Mouse (Mus musculus) ovary, adult 10 weeks (tissue): Measurements from ENCODE around the gene Tsen15. TPM values are rescaled to one million over a fixed set of nuclear protein-coding genes. Genes with fewer than 3 reads are reported as not detected.

ENCODE experiments used
- polyA plus RNA-seq: library from polyadenylated mRNA; stranded (reverse); fragments of 350-450 nt; fragmentation: Illumina TruSeq; extraction: RNeasy Lipid Tissue Mini Kit (QIAGEN cat#74804); gene quantifications from one replicate; pipeline ENCODE4 v1.2.3, GENCODE M21; 2014

The Tsen15 gene
- polyA plus RNA-seq = 42.3 TPM

GRCm38 (mm10) chr1:152386188-152386835, at the start of gene Tsen15:
TSS of gene Tsen15 (minus strand) at chr1:152386688.

GRCm38 (mm10) chr1:152399790-152400555, 13.5 kb upstream of the Tsen15 start, which contains the start of gene Colgalt2:
TSS of gene Colgalt2 (plus strand) at chr1:152399830.

Other genes starting within 250 kb of the Tsen15 start
- gene Colgalt2, start 13.1 kb upstream of the Tsen15 start, polyA plus RNA-seq = 18.8 TPM